ENCODE assay signal across 8 mouse cellular contexts in the genomic region with DNA sequence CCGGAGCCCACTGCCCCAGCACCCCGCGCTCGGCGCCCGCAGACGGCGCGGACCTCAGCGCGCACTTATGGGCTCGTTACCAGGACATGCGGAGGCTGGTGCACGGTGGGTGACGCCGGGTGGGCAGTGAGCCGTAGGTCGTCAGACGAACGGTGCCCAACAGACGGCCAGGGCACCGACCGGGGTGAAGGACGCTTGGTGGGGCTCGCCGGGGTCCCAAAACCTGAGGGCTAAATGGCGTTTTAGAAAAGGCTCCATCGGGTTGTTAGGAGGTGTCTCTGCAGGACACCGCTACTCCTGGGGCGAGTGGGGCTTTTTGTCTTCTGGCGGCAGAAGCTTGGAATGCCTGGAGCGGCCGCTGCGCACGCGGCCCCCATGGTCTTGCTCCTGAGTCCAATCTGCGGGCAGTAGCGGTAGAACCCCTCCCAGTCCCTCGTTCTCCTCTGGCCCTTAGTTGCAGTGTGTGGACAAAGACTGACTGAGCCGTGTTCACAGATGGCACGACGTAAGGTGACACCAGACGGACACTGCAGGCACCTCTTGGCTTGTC. TPM values are rescaled to one million over a fixed set of nuclear protein-coding genes. Genes with fewer than 3 reads are reported as not detected.
DNase-seq lines count a peak whose midpoint lies in the region; ATAC-seq and TF ChIP-seq lines count a peak whose summit lies in the region.

No protein-coding gene starts in this region.

- H3K36me3 ChIP-seq in ES-Bruce4 (ENCODE audit: control insufficient read depth, insufficient read depth, low read length, poor library complexity, severe bottlenecking): peaks cover 7% of the 10 kb centered on the region; the same call in 1 of the 2 replicates
- peaks cover 16% of the 10 kb centered on the region for H3K36me3 ChIP-seq in forebrain, embryonic 14.5 days (ENCODE audit: control insufficient read depth, insufficient read depth, low read length)
- peaks cover 3% of the 10 kb centered on the region for H3K36me3 ChIP-seq in myocyte (ENCODE audit: control insufficient read depth, insufficient read depth)

- no peak for TF ChIP-seq EP300 in ES-Bruce4 (IDR thresholded peaks at IDR 0.05; ENCODE audit: insufficient read depth, low read depth, low read length)

- ATAC-seq in forebrain, embryonic 14.5 days: peak; percentile 10

- no peak overlapping the region for H3K27ac ChIP-seq in ES-Bruce4 (ENCODE audit: insufficient read depth, low read length)
- peak overlapping the region; percentile 82 for H3K27ac ChIP-seq in forebrain, embryonic 14.5 days (ENCODE audit: low read depth, low read length)

- peak; percentile 66 for DNase-seq in embryo, embryonic 10 days (ENCODE audit: low spot score)
- DNase-seq in embryo, embryonic 9.5 days (ENCODE audit: extremely low spot score): no peak
- peak; percentile 36 for DNase-seq in forebrain, embryonic 14.5 days (ENCODE audit: low spot score)
- peak; percentile 57 for DNase-seq in kidney, postnatal 10 days
- DNase-seq in adrenal gland, postnatal 36 days: no peak
- no peak for DNase-seq in left cerebral cortex, postnatal 4 days

- TF ChIP-seq CTCF in ES-Bruce4 (IDR thresholded peaks at IDR 0.05; ENCODE audit: low read depth, low read length): no peak

- no peaks in the 10 kb centered on the region for H3K9me3 ChIP-seq in ES-Bruce4 (replicated peaks; ENCODE audit: control insufficient read depth, insufficient read depth, low read length, poor library complexity, severe bottlenecking)
- no peaks in the 10 kb centered on the region for H3K9me3 ChIP-seq in forebrain, embryonic 14.5 days (replicated peaks; ENCODE audit: control insufficient read depth, low read length)

- H3K4me1 ChIP-seq in ES-Bruce4 (ENCODE audit: control insufficient read depth, insufficient read depth, low read length): no peaks in the 10 kb centered on the region
- peaks cover 38% of the 10 kb centered on the region for H3K4me1 ChIP-seq in forebrain, embryonic 14.5 days (ENCODE audit: control insufficient read depth, insufficient read depth, low read length)

- H3ac ChIP-seq in myocyte (ENCODE audit: control insufficient read depth, insufficient read length): peak overlapping the region; percentile 74

- H3K79me2 ChIP-seq in myocyte (ENCODE audit: control insufficient read depth, insufficient read depth): peaks cover 24% of the 10 kb centered on the region

- H3K4me2 ChIP-seq in forebrain, embryonic 14.5 days (ENCODE audit: low read length): peak overlapping the region; percentile 68
- H3K4me2 ChIP-seq in myocyte (ENCODE audit: low read depth): peak overlapping the region; percentile 76

- intact Hi-C loops in left cerebral cortex, postnatal 4 days (cut with DNase I): no loop called here

- peak overlapping the region; percentile 80 for H3K9ac ChIP-seq in ES-Bruce4 (ENCODE audit: low read depth, poor library complexity, severe bottlenecking)
- H3K9ac ChIP-seq in forebrain, embryonic 14.5 days (ENCODE audit: low read length): peak overlapping the region; percentile 90

- H3K27me3 ChIP-seq in ES-Bruce4 (ENCODE audit: control insufficient read depth, insufficient read depth, low read length, poor library complexity, severe bottlenecking) (no peaks in the 10 kb centered on the region), myocyte (ENCODE audit: control insufficient read depth, insufficient read depth, insufficient read length) (no peaks in the 10 kb centered on the region)
- H3K27me3 ChIP-seq in forebrain, embryonic 14.5 days (replicated peaks; ENCODE audit: control insufficient read depth, insufficient read depth, low read length): no peaks in the 10 kb centered on the region

- TF ChIP-seq POLR2A in ES-Bruce4 (IDR thresholded peaks at IDR 0.05; ENCODE audit: insufficient read depth, low read length) (no peak), myocyte (IDR thresholded peaks at IDR 0.05; ENCODE audit: insufficient read length, low read depth) (no peak)

- H3K4me3 ChIP-seq in ES-Bruce4 (ENCODE audit: low read depth, low read length) (peak overlapping the region; percentile 97), myocyte (peak overlapping the region; percentile 39)
- H3K4me3 ChIP-seq in forebrain, embryonic 14.5 days (ENCODE audit: low read depth, low read length): peak overlapping the region; percentile 81

- under 1% methylated on average over 37 of the region's 43 CpGs for WGBS in forebrain, embryonic 14.5 days

TF ChIP-seq in myocyte, 11 proteins besides CTCF, POLR2A, EP300 and RAD21:
- TF ChIP-seq TCF12 (IDR thresholded peaks at IDR 0.05; ENCODE audit: insufficient read depth, poor library complexity, severe bottlenecking): no peak
- no peak for TF ChIP-seq TCF3 (IDR thresholded peaks at IDR 0.05; ENCODE audit: insufficient read length, low read depth)
- no peak for TF ChIP-seq SRF (IDR thresholded peaks at IDR 0.05; ENCODE audit: control insufficient read depth, insufficient read length, low read depth)
- TF ChIP-seq CEBPB (IDR thresholded peaks at IDR 0.05; ENCODE audit: insufficient read depth, poor library complexity, severe bottlenecking): no peak
- TF ChIP-seq MAX (IDR thresholded peaks at IDR 0.05; ENCODE audit: low read depth): no peak
- no peak for TF ChIP-seq MYOG (IDR thresholded peaks at IDR 0.05; ENCODE audit: control insufficient read depth in 1 of 3, insufficient read depth in 1 of 3, insufficient read length in 2 of 3, low read depth in 2 of 3)
- no peak for TF ChIP-seq POLR2AphosphoS2 (IDR thresholded peaks at IDR 0.05; ENCODE audit: insufficient read length, low read depth)
- no peak for TF ChIP-seq MYOD1 (IDR thresholded peaks at IDR 0.05; ENCODE audit: control insufficient read depth in 1 of 3, insufficient read length in 2 of 3, low read depth in 2 of 3)
- no peak for TF ChIP-seq E2F4 (IDR thresholded peaks at IDR 0.05; ENCODE audit: insufficient read depth)
- TF ChIP-seq USF1 (IDR thresholded peaks at IDR 0.05; ENCODE audit: low read depth): no peak
- no peak for TF ChIP-seq REST (IDR thresholded peaks at IDR 0.05; ENCODE audit: insufficient read depth, insufficient read length)

RNA-seq across cellular contexts. Expression of gene Nt5dc2, which starts 0.5 kb away (rescaled TPM):
- polyA plus RNA-seq in ES-Bruce4 (2011; ENCODE audit: insufficient read depth, insufficient read length, low read depth, missing spikeins) (141 and 173 TPM in 2 replicates), myocyte (2012; fragmentation: generic; extraction: Trizol) (243 TPM)
- 225 and 288 TPM in 2 replicates for polyA plus RNA-seq in forebrain, embryonic 14.5 days (2014; fragmentation: Nextera tagmentation; extraction: Ambion mirVana)
- total RNA-seq in adrenal gland, postnatal 36 days (2021): 10 to 100 TPM; 24.0 to 29.3 TPM
- total RNA-seq in left cerebral cortex, postnatal 4 days (2021): 10 to 100 TPM; 16.9 to 19.4 TPM

RNA-seq across cellular contexts. Expression of gene Smim4, which starts 2.6 kb away (rescaled TPM):
- 17.1 and 17.2 TPM in 2 replicates for polyA plus RNA-seq in ES-Bruce4 (2011; ENCODE audit: insufficient read depth, insufficient read length, low read depth, missing spikeins)
- polyA plus RNA-seq in forebrain, embryonic 14.5 days (2014; fragmentation: Nextera tagmentation; extraction: Ambion mirVana): 72.1 and 93.8 TPM in 2 replicates
- 91.4 TPM for polyA plus RNA-seq in myocyte (2012; fragmentation: generic; extraction: Trizol)
- total RNA-seq in adrenal gland, postnatal 36 days (2021): 10 to 100 TPM; 50.5 to 85.0 TPM
- total RNA-seq in left cerebral cortex, postnatal 4 days (2021): 10 to 100 TPM; 24.8 to 25.7 TPM

RNA-seq across cellular contexts. Expression of gene Stab1, which starts 37.1 kb away (rescaled TPM):
- 0.57 and 0.72 TPM in 2 replicates for polyA plus RNA-seq in ES-Bruce4 (2011; ENCODE audit: insufficient read depth, insufficient read length, low read depth, missing spikeins)
- polyA plus RNA-seq in forebrain, embryonic 14.5 days (2014; fragmentation: Nextera tagmentation; extraction: Ambion mirVana): 21.8 and 22.1 TPM in 2 replicates
- 0.46 TPM for polyA plus RNA-seq in myocyte (2012; fragmentation: generic; extraction: Trizol)
- total RNA-seq in adrenal gland, postnatal 36 days (2021): 10 to 100 TPM; 61.7 to 88.5 TPM
- 10 to 100 TPM; 23.9 to 30.5 TPM for total RNA-seq in left cerebral cortex, postnatal 4 days (2021)

Comparison
In these comparisons a context has a peak if more than half of its experiments do, and no peak if none do; other contexts are left out.
1. DNase-seq: peak in embryo, embryonic 10 days (single experiment), forebrain, embryonic 14.5 days (single experiment) and kidney, postnatal 10 days (single experiment); none in embryo, embryonic 9.5 days (single experiment), adrenal gland, postnatal 36 days (0 of 2) and left cerebral cortex, postnatal 4 days (single experiment).
2. H3K4me3 ChIP-seq: peak in every context shown above with its lines; median percentile 97 in ES-Bruce4; 81 in forebrain, embryonic 14.5 days; 39 in myocyte.
3. RNA of gene Stab1, which starts 37.1 kb away (polyA plus RNA-seq): 21.8 to 22.1 TPM in forebrain, embryonic 14.5 days; 0.57 to 0.72 TPM in ES-Bruce4 and 0.46 TPM in myocyte (single experiment); every median in the first group is over 10 times any median in the second.